Mouse (Mus musculus): Measurements from ENCODE around the gene Olfr741. TPM values are rescaled to one million over a fixed set of nuclear protein-coding genes. Genes with fewer than 3 reads are reported as not detected.

The Olfr741 gene
- not detected in 2 replicates for total RNA-seq (2012; rRNA removed)
- not detected in 2 replicates for total RNA-seq (2014; rRNA removed)
- polyA plus RNA-seq (2012; ENCODE audit: insufficient read length, low read depth) = not detected in 2 replicates

DNA sequence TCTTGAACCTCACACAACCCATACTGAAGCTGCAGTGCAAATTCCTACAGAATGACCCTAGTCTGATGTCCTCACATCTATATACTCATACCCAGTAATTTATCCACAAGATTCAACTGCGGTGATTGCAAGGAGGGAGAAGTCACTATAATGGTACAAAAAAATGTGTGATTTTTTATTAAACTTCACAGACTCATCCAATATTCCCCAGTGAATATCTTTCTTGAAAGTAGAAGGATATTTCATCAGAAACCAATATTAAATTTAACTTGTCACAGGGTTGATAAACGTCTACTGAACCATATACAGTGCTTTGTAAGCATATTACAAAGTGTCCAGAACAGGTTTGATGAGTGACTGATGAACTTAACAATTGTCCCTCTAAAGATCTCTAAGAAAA lies at the start of gene Olfr741:
Olfr741 (plus strand) TSS at position 301 of the 400 bp plus-strand sequence.
- H3K79me2 ChIP-seq (replicated peaks; ENCODE audit: control insufficient read depth, extremely low read depth, insufficient read depth, poor library complexity, severe bottlenecking) = no peaks in the 10 kb centered on the region
- TF ChIP-seq CHD2 (IDR thresholded peaks at IDR 0.05; ENCODE audit: low read length) (no peak), MAX (IDR thresholded peaks at IDR 0.05; ENCODE audit: low read length) (no peak), RCOR1 (conservative IDR thresholded peaks at IDR 0.05; ENCODE audit: low read depth, low read length) (no peak), USF2 (conservative IDR thresholded peaks at IDR 0.05; ENCODE audit: low read depth, low read length) (no peak), RAD21 (IDR thresholded peaks at IDR 0.05; ENCODE audit: low read depth, low read length) (no peak), MAZ (IDR thresholded peaks at IDR 0.05; ENCODE audit: low read depth, low read length) (no peak), MEF2A (IDR thresholded peaks at IDR 0.05; ENCODE audit: borderline replicate concordance, low read depth, low read length) (no peak), MAFK (IDR thresholded peaks at IDR 0.05; ENCODE audit: insufficient replicate concordance, low read length) (no peak), KAT2A (IDR thresholded peaks at IDR 0.05; ENCODE audit: insufficient replicate concordance, low read length) (no peak), NRF1 (IDR thresholded peaks at IDR 0.05; ENCODE audit: low read depth, low read length) (no peak), TBP (conservative IDR thresholded peaks at IDR 0.05; ENCODE audit: low read depth, low read length) (no peak), BHLHE40 (IDR thresholded peaks at IDR 0.05; ENCODE audit: low read depth, low read length) (no peak)
- H3K4me3 ChIP-seq (replicated peaks in 1 of 3; ENCODE audit: low read depth in 2 of 3, low read length in 2 of 3, poor library complexity in 1 of 3) = no peak within 1 kb of the TSS
- in situ Hi-C loops (cut with MboI; ENCODE audit: low pct_ligation_motif_present, low pct_unique_long_range_greater_than_20kb, low sequenced_read_pairs) (no loop called here), dilution Hi-C loops (cut with MboI; ENCODE audit: extremely low pct_ligation_motif_present, extremely low pct_unique_long_range_greater_than_20kb, low sequenced_read_pairs) (no loop called here)
- H3K27me3 ChIP-seq (replicated peaks) = peaks cover 4% of the 10 kb centered on the region
- no peak within 1 kb of the TSS for H3K27ac ChIP-seq (ENCODE audit: insufficient read depth, low read depth)
- H3K9me3 ChIP-seq (replicated peaks; ENCODE audit: low read length) = no peaks in the 10 kb centered on the region
- no peak within 1 kb of the TSS for H3K4me2 ChIP-seq (ENCODE audit: insufficient read depth, low read depth, poor library complexity, severe bottlenecking)
- no peak within 1 kb of the TSS for H3K9ac ChIP-seq (ENCODE audit: insufficient read depth, low read depth)
- no peaks in the 10 kb centered on the region for H3K36me3 ChIP-seq (replicated peaks in 1 of 2; ENCODE audit: control insufficient read depth in 1 of 2, insufficient read depth in 1 of 2, low read length in 1 of 2)
- H3K4me1 ChIP-seq (ENCODE audit: control insufficient read depth in 1 of 2, insufficient read depth in 2 of 2) = no peaks in the 10 kb centered on the region
- no peak for DNase-seq (ENCODE audit: extremely low read depth)

DNA sequence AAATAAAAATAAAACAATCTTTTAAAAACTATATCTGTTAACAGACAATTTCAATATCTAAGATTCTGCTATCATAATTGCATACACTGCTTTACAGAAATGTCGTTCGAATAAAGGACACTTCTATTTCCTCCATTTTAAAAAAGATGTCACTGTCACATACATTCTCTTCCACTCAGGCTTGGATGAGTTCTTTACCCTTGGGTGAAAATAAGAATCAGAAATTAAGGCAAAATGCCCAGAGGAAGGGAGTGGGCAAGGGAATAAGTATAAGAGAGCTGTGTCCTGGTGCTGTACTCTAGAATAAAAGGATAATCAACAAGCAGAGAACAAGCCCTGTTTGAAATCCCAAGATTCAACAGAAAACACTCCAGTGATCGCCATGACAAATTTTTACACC lies 27.3 kb upstream of the Olfr741 start, which contains the start of gene Olfr740:
Olfr740 (plus strand) TSS at position 301 of the 400 bp plus-strand sequence.
- H3K4me1 ChIP-seq (ENCODE audit: control insufficient read depth in 1 of 2, insufficient read depth in 2 of 2) = no peaks in the 10 kb centered on the region
- H3K9me3 ChIP-seq (replicated peaks; ENCODE audit: low read length) = no peaks in the 10 kb centered on the region
- no peaks in the 10 kb centered on the region for H3K36me3 ChIP-seq (replicated peaks in 1 of 2; ENCODE audit: control insufficient read depth in 1 of 2, insufficient read depth in 1 of 2, low read length in 1 of 2)
- H3K4me3 ChIP-seq (replicated peaks in 1 of 3; ENCODE audit: low read depth in 2 of 3, low read length in 2 of 3, poor library complexity in 1 of 3) = no peak within 1 kb of the TSS
- in situ Hi-C loops (cut with MboI; ENCODE audit: low pct_ligation_motif_present, low pct_unique_long_range_greater_than_20kb, low sequenced_read_pairs) (no loop called here), dilution Hi-C loops (cut with MboI; ENCODE audit: extremely low pct_ligation_motif_present, extremely low pct_unique_long_range_greater_than_20kb, low sequenced_read_pairs) (no loop called here)
- TF ChIP-seq ZC3H11A (IDR thresholded peaks at IDR 0.05; ENCODE audit: low read depth, low read length) = no peak
- no peak for TF ChIP-seq MAZ (IDR thresholded peaks at IDR 0.05; ENCODE audit: low read depth, low read length)
- TF ChIP-seq IRF4 (IDR thresholded peaks at IDR 0.05; ENCODE audit: low read depth, low read length) = no peak
- no peak for TF ChIP-seq JUN (IDR thresholded peaks at IDR 0.05; ENCODE audit: insufficient read depth, low read depth, low read length)
- TF ChIP-seq MEF2A (IDR thresholded peaks at IDR 0.05; ENCODE audit: borderline replicate concordance, low read depth, low read length) = no peak
- TF ChIP-seq RCOR1 (conservative IDR thresholded peaks at IDR 0.05; ENCODE audit: low read depth, low read length) = no peak
- no peak for TF ChIP-seq UBTF (IDR thresholded peaks at IDR 0.05; ENCODE audit: low read depth, low read length)
- no peak for TF ChIP-seq EP300 (IDR thresholded peaks at IDR 0.05; ENCODE audit: low read length)
- no peak for TF ChIP-seq MXI1 (IDR thresholded peaks at IDR 0.05; ENCODE audit: low read depth, low read length)
- no peak for TF ChIP-seq E2F4 (IDR thresholded peaks at IDR 0.05; ENCODE audit: insufficient replicate concordance, low read depth, low read length)
- TF ChIP-seq USF1 (IDR thresholded peaks at IDR 0.05; ENCODE audit: low read depth, low read length) = no peak
- H3K79me2 ChIP-seq (replicated peaks; ENCODE audit: control insufficient read depth, extremely low read depth, insufficient read depth, poor library complexity, severe bottlenecking) = no peaks in the 10 kb centered on the region
- H3K4me2 ChIP-seq (ENCODE audit: insufficient read depth, low read depth, poor library complexity, severe bottlenecking) = no peak within 1 kb of the TSS
- H3K27ac ChIP-seq (ENCODE audit: insufficient read depth, low read depth) = no peak within 1 kb of the TSS
- no peak for DNase-seq (ENCODE audit: extremely low read depth)
- H3K9ac ChIP-seq (ENCODE audit: insufficient read depth, low read depth) = no peak within 1 kb of the TSS
- H3K27me3 ChIP-seq (replicated peaks) = peaks cover 3% of the 10 kb centered on the region
